In genomic region chr19:37559286-37560079, GRCm38 (mm10) we compare ENCODE assay signal across 8 mouse cellular contexts. TPM values are rescaled to one million over a fixed set of nuclear protein-coding genes. Genes with fewer than 3 reads are reported as not detected.
DNase-seq lines count a peak whose midpoint lies in the region; ATAC-seq lines count a peak whose summit lies in the region.

No protein-coding gene starts in this region.

- H3K4me2 ChIP-seq in hindbrain, embryonic 15.5 days = peak overlapping the region; percentile 27
- H3K4me2 ChIP-seq in liver, embryonic 11.5 days = peak overlapping the region; percentile 60

- H3K4me1 ChIP-seq in hindbrain, embryonic 15.5 days (replicated peaks) = peaks cover 8% of the 10 kb centered on the region
- H3K4me1 ChIP-seq in liver, embryonic 11.5 days (replicated peaks; ENCODE audit: control insufficient read depth, insufficient read depth, low read length) = peaks cover 66% of the 10 kb centered on the region

- no peak overlapping the region for H3K9ac ChIP-seq in hindbrain, embryonic 15.5 days
- H3K9ac ChIP-seq in liver, embryonic 11.5 days (ENCODE audit: low read depth, low read length) = peak overlapping the region; percentile 51

- no peaks in the 10 kb centered on the region for H3K9me3 ChIP-seq in hindbrain, embryonic 15.5 days
- H3K9me3 ChIP-seq in liver, embryonic 11.5 days (ENCODE audit: control insufficient read depth, low read length) = no peaks in the 10 kb centered on the region

- intact Hi-C loops in left cerebral cortex, postnatal 14 days (cut with DNase I) = loop anchor here (10.0 kb wide), 1 partner anchor 375 kb away; no protein-coding TSS in a partner anchor

- WGBS in hindbrain, embryonic 15.5 days = 44% methylated on average over 9 of the region's 9 CpGs
- 24% methylated on average over 9 of the region's 9 CpGs for WGBS in liver, embryonic 11.5 days

- H3K4me3 ChIP-seq in hindbrain, embryonic 15.5 days = no peak overlapping the region
- H3K4me3 ChIP-seq in liver, embryonic 11.5 days (ENCODE audit: low read depth, low read length) = peak overlapping the region; percentile 5; the same call in 1 of the 2 replicates

- no peaks in the 10 kb centered on the region for H3K27me3 ChIP-seq in hindbrain, embryonic 15.5 days
- H3K27me3 ChIP-seq in liver, embryonic 11.5 days (replicated peaks; ENCODE audit: control insufficient read depth, insufficient read depth, low read length) = no peaks in the 10 kb centered on the region

- DNase-seq in left cerebral cortex, postnatal 14 days (ENCODE audit: low spot score in 2 of 2) = peak; percentile 34 to 51
- DNase-seq in left cerebral cortex, adult 18-20 months (ENCODE audit: low spot score in 2 of 2) = no peak
- no peak for DNase-seq in liver, embryonic 11.5 days (ENCODE audit: low spot score)
- DNase-seq in urinary bladder, postnatal 4 days (ENCODE audit: low spot score in 2 of 2) = no peak
- no peak for DNase-seq in cerebellum, adult 11 months

- H3K36me3 ChIP-seq in hindbrain, embryonic 15.5 days = no peaks in the 10 kb centered on the region
- H3K36me3 ChIP-seq in liver, embryonic 11.5 days (ENCODE audit: control insufficient read depth, insufficient read depth, low read length) = no peaks in the 10 kb centered on the region

- no peak overlapping the region for H3K27ac ChIP-seq in hindbrain, embryonic 15.5 days (replicated peaks)
- H3K27ac ChIP-seq in liver, embryonic 11.5 days (ENCODE audit: low read depth, low read length) = peak overlapping the region; percentile 82

- ATAC-seq in common myeloid progenitor, adult 5-6 weeks (replicated peaks; ENCODE audit: low read depth, poor library complexity, severe bottlenecking) = peak; percentile 36
- ATAC-seq in hindbrain, embryonic 15.5 days (ENCODE audit: low FRiP score, low read depth) = peak; percentile 20; the same call in 1 of the 2 replicates
- ATAC-seq in liver, embryonic 11.5 days (replicated peaks; ENCODE audit: low FRiP score) = peak; percentile 38
- peak; percentile 50; the same call in 1 of the 2 replicates for ATAC-seq in neutrophil, adult 5-6 weeks (ENCODE audit: extremely low read depth, insufficient number of reproducible peaks, low FRiP score, poor library complexity, severe bottlenecking)

RNA-seq across cellular contexts. Expression of gene Exoc6, which starts 9.3 kb away (rescaled TPM):
- 10 to 100 TPM; 44.8 to 48.8 TPM for total RNA-seq in left cerebral cortex, postnatal 14 days (2021)
- total RNA-seq in left cerebral cortex, adult 18-20 months (2021) = 10 to 100 TPM; 40.6 to 41.3 TPM
- 108 and 109 TPM in 2 replicates for total RNA-seq in common myeloid progenitor, adult 5-6 weeks (2017)
- polyA plus RNA-seq in hindbrain, embryonic 15.5 days (2015; fragmentation: Nextera tagmentation; extraction: Ambion mirVana) = 19.2 and 19.8 TPM in 2 replicates
- polyA plus RNA-seq in liver, embryonic 11.5 days (2014; fragmentation: Nextera tagmentation; extraction: Ambion mirVana) = 53.3 and 62.0 TPM in 2 replicates
- total RNA-seq in neutrophil, adult 5-6 weeks (2017) = 65.1 and 69.9 TPM in 2 replicates

Comparison
In these comparisons a context has a peak if more than half of its experiments do, and no peak if none do; other contexts are left out.
1. DNase-seq: peak in left cerebral cortex, postnatal 14 days (2 of 2); none in left cerebral cortex, adult 18-20 months (0 of 2), liver, embryonic 11.5 days (single experiment), urinary bladder, postnatal 4 days (0 of 2) and cerebellum, adult 11 months (single experiment).
2. Peak in every context shown above with its lines, with median percentiles within 50 percentile points of each other: ATAC-seq.